Mouse (Mus musculus) E14TG2a.4 (cell line): ENCODE measurements around the gene Kpna3.

ENCODE experiments used
- CTCF ChIP-seq: conservative IDR thresholded peaks from 2 replicates; pipeline ENCODE4 v1.5.1; 2014; ENCODE audit warnings: low read length
- NANOG ChIP-seq: IDR thresholded peaks from 2 replicates; pipeline ENCODE4 v1.6.1; 2014; ENCODE audit warnings: borderline replicate concordance, low read length, mixed read lengths

DNA sequence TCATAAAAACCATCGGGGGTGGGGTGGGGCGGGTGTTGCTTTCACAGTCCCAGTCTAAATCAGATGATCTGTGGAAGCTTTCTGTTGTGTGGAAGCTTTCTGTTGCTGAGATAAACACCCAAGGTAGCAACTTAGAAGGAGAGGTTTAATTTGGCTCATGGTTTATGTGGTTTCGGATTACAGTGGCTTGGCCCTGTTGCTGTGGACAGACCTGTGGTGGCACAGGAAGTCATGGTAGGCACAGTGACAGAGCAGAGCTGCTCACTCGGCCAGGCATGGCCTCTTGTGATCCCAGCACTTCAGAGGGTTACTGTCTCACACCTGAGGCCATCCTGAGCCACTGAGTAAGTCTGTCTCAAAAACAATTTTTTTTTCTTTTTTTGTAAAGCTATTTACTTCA is 100.3 kb downstream of the Kpna3 start:
- TF ChIP-seq CTCF: no peak
- TF ChIP-seq NANOG: no peak
